Mouse (Mus musculus): ENCODE measurements around the gene Gstm2.
"Not testable (repeated sequence)": the region's sequence is repeated elsewhere in the genome, so short reads cannot be mapped to it uniquely, and the experiment has no call there.

Gstm2 gene

DNA sequence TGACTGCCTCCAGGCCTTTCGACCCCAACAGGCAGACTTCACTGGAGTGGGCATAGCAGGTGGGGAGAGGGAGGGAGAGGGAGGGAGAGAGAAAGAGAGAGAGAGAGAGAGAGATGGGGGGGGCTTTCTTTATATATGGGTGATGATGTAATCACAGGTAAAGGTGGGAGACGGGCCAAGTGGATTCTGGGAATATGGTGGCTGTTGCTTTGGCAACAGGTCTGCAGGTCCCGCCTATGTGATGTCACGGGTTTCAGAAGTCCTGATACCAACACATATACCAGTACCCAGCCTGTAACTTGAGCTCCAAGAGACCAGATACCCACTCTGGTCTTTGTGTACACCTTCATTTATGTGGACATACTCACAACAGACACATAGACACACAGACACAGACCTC, 10.3 kb upstream of the Gstm2 start:
- DNase-seq (ENCODE audit: low read depth, low spot score), result no peak

DNA sequence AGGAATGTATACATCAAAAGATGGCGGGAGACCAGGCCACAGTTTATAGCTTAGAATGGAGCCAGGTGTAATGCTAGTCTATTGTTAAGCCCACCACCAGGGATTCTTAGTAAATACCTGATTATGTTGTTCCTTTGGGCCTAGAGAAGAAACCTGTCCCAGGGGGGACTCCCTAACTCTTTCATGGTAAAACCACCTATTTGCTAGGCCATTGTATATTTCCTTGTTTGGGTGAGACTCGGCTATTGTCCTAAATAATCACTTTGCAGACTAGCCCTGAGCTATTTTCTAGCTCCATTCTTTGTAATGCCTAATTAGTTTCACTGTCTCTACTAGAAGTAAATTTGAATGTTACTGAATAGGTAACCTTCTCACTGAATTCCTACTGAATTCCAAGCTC, 9.7 kb upstream of the Gstm2 start:
- not testable (repeated sequence) for DNase-seq (ENCODE audit: low read depth, low spot score)

GRCm38 (mm10) chr3:107985141-107985540, 1.1 kb downstream of the Gstm2 start:
- DNase-seq (ENCODE audit: low read depth, low spot score), result not testable (repeated sequence)

- no peak for DNase-seq (ENCODE audit: low read depth, low spot score)
Measured at GRCm38 (mm10) chr3:107984471-107984870, 1.8 kb downstream of the Gstm2 start.

DNA sequence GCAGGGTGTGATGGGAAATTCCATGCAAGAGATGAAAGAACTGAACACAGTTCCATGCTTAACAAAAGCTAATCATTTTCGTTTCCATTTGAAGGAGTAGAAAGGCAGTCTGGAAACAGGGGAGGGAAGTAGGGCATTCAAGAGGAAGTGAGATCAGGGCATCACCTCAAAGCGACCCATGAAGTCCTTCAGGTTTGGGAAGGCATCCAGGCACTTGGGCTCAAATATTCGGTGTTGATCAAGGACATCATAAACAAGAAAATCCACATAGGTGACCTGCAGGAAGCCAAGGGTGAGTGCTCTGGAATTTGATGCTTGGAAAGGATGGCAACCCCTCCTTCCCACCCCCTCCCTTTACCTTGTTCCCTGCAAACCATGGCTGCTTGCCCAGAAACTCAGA, 2.5 kb downstream of the Gstm2 start:
- no peak for DNase-seq (ENCODE audit: low read depth, low spot score)

DNA sequence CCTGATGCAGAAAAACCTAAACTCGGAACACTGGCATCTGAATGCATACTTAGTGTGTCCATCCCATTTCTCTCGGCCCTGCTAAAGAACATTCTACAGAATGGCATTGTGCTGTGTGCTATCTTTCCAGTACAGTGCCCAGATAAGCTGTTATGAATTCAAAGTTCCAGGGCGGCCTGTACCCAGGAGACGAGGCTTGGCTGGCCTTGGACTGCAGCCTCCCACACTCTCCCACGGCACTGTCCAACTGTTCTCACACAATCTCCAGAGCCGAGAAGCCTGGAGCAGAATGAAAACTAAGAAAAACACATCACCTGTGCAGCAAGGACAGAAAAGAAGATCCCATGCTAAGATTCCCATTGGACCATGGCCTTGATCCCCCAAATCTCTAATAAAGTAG, 3.5 kb downstream of the Gstm2 start:
- DNase-seq (ENCODE audit: low read depth, low spot score), result no peak

- DNase-seq (ENCODE audit: low read depth, low spot score), result no peak
Measured at GRCm38 (mm10) chr3:107981261-107981660, 5.0 kb downstream of the Gstm2 start.

- DNase-seq (ENCODE audit: low read depth, low spot score), result no peak
Measured at GRCm38 (mm10) chr3:107977691-107978090, 8.6 kb downstream of the Gstm2 start.

- DNase-seq (ENCODE audit: low read depth, low spot score), result no peak
Measured at GRCm38 (mm10) chr3:107974237-107974636, 12.0 kb downstream of the Gstm2 start.

GRCm38 (mm10) chr3:107972070-107972469, 14.2 kb downstream of the Gstm2 start:
- DNase-seq (ENCODE audit: low read depth, low spot score), result no peak

DNA sequence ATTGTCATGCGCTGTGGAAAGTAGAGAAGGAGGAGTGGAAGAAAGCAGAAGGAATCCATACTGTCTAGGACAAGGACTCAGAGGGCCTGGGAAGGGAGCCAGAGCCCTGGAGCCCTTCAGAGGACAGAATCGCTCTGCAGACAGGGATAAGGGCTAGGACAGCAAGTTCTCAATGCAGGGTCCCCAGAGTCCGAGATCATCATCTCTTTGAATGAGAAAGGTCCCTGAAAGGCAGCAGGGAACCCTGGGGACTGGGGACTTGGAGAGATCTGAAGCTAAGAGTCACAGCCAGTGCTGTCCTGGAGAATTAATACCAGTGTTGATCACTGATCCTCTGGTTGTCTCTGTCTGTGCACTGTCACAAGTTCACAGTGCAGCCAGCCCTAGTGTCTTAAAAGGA, 15.2 kb downstream of the Gstm2 start:
- not testable (repeated sequence) for DNase-seq (ENCODE audit: low read depth, low spot score)

DNA sequence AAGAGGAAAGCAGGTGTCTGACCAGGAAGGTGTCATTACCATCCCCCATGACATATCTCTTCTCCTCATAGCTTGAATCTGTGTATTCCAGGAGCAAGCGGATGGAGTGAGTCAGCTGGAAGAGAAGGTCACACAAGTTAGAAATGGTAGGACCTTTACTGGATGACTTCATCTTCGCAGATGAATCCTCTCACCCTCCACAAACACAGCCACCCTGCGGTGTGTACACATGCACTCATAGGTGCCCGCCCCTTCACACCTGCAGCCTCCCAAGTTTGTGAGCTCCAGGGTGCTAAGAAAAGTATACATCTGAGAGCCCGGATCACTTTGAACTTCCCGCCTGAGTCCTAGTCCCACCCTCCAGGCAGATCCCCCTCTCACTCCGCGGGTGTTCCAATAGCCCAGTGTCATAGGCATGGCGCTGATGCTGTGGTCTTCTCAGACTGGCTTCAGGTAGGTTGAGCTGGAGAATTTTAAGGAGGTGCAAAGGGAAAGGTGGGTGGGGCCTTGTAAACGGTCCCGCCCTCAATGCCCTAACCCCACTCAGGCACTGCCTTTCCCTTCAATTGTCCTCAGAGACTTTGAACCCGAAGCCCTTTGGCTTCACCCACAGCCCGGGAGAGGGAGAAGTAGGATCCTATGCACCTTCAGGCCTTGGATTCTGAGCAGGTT, 17.4 kb downstream of the Gstm2 start, which contains the start of gene Gstm3:
Gene Gstm3 (minus strand): TSS at position 560 of the 672 bp plus-strand sequence.
- DNase-seq (ENCODE audit: low read depth, low spot score), result no peak

GRCm38 (mm10) chr3:107966631-107967030, 19.6 kb downstream of the Gstm2 start:
- no peak for DNase-seq (ENCODE audit: low read depth, low spot score)

- DNase-seq (ENCODE audit: low read depth, low spot score), result no peak
Measured at GRCm38 (mm10) chr3:107965592-107965991, 20.7 kb downstream of the Gstm2 start.

GRCm38 (mm10) chr3:107964656-107965308, 21.5 kb downstream of the Gstm2 start:
- peak; percentile 18 for DNase-seq (ENCODE audit: low read depth, low spot score)

DNA sequence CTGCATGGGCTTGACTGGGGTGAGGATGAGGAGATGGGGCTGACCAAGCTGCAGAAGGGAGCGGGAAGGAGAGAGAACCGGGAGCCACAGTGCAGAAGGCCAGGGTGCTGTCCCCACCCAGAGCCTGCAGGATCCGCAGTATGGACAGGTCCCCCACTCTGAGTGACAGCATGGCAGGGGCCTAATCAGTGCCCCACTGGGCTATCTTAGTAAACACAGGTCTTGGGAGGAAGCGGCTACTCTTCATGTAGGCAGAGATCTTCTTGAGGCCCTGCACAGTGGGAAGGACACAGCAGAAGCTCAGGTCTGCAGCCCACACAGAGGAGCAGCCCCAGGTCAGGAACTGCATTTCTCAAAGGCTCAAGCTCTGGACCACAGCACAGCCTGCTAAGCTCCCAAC, 22.2 kb downstream of the Gstm2 start:
- no peak for DNase-seq (ENCODE audit: low read depth, low spot score)

DNA sequence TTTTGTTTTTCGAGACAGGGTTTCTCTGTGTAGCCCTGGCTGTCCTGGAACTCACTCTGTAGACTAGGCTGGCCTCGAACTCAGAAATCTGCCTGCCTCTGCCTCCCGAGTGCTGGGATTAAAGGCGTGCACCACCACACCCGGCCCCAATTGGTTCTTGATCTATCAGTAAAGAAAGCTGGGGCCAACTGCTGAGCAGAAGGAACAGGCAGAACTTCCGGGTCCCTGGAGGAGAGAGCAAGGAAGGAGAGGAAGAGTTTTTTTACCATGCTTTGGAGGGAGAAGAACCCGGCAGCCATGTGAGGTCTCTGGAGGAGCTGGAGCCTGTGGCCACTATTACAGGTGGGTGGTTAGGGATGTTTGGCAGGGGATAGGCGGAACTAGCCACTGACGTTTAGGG, 31.0 kb downstream of the Gstm2 start:
- DNase-seq (ENCODE audit: low read depth, low spot score), result not testable (repeated sequence)

DNA sequence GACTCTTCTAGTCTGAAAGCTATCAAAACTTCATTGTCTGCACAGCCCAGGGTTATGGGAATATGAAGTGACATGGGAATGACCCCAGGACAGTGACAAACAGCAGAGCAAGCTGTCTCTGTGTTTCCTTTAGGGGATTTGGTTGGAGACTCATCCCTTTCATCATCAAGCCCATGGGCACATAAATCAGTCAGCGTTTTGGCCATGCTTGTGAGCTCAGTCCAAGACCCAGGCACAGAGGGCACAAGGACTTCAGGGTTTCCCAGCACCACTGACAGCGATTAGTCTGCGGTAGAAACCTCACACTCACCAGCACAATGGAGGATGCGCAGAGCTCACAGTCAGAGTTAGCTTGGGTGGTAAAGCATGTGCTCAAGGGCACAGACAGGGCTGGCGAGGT, 32.3 kb downstream of the Gstm2 start:
- no peak for DNase-seq (ENCODE audit: low read depth, low spot score)

DNA sequence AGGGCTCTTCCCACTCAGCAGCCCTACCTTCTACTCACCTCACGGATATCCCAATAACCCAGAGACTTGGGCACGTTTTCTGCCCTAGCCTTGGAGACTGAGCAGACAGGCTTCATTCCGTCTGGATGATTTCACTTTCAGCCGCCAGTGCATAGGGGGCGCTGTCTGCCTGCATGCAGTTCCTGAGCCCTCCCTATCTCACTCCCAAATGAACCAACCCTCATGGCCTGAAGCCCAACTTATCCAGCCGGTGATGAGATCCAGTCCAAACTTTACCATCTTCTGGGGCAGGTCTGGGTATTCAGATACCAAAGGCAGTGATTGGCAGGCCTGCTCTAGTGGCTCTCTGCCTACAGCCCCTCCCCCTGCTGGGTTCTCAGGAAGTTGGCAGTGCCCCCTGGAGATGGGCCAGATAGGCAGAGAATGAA, 32.9 kb downstream of the Gstm2 start:
- peak; percentile 52 for DNase-seq (ENCODE audit: low read depth, low spot score)

- DNase-seq (ENCODE audit: low read depth, low spot score), result no peak
Measured at GRCm38 (mm10) chr3:107950531-107950930, 35.7 kb downstream of the Gstm2 start.

GRCm38 (mm10) chr3:107949461-107949860, 36.8 kb downstream of the Gstm2 start:
- not testable (repeated sequence) for DNase-seq (ENCODE audit: low read depth, low spot score)

DNA sequence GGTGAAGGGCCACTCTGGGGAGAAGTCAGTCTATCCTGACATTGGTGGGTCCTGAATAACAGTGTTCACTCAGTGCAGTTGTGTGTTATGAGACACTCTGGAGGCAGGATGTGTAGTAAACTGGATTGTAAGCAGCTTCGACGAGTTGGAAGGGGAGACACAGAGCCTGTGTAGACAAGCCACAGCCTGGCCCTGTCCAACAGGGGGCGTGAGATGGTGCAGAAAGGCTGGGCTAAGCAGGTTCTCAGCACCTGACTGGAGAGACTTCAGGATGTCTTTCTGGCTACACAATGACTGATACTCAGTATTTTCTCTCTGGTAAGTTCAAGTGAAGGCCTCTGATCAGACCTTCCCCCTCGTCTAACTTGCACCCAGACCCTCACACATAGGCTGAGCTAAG, 40.5 kb downstream of the Gstm2 start:
- DNase-seq (ENCODE audit: low read depth, low spot score), result peak; percentile 22

DNA sequence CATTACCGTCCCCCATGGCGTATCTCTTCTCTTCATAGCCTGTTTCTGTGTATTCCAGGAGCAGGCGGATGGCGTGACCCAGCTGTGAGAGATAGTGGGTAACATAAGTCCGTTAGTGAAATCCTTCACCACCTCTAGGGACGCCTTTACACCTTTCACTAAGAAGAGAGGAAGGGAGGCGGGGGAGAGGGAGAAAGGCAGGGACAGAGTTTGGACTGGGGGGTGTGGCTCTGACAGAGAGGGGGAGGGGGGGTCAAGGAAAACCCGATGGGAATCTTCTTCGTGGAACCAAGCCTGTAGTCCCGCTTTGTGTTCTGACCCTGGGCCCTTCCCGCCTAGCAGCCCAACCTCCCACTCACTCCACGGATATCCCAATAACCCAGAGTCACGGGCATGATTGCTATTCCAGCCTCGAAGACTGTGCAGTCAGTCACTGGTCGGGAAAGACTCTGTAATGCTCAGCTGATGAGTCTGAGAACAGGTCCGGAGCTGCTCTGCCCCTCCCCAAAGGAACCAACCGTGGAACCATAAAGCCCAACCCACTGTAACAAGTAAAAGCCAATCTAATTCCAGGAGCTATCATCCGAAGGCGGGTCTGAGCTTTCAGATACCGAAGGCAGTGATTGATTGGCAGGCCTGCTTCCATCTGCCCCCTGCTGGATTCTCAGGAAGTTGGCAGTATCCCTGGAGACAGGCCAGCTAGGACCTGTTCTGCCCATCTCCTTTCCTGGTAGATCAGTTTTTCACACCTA, 42.8 kb downstream of the Gstm2 start, which contains the start of gene Gstm6:
Gene Gstm6 (minus strand): TSS at position 511 of the 752 bp plus-strand sequence.
- DNase-seq (ENCODE audit: low read depth, low spot score), result no peak
